Mouse (Mus musculus): Measurements from ENCODE around the gene Echdc2.

The Echdc2 gene

DNA sequence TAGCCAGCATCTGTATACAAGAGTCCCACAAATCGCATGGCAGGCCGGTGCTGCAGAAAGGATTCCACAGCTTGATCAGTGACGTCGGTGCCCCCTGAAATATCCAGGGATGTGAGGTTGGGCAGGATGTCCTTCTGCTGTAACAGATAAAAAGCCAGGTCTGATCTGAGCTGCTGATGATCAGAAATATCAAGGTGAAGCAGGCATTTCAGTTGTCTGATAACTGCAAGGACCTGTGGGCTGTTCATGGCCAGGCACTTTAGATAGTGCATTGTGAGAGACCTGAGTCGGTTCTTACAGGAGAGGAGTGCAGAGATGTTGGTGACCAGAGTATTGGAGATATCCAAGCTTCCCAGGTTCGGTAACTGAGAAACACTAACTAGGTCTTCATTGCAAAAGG lies 39.4 kb downstream of the Echdc2 start:
- no peak for DNase-seq

DNA sequence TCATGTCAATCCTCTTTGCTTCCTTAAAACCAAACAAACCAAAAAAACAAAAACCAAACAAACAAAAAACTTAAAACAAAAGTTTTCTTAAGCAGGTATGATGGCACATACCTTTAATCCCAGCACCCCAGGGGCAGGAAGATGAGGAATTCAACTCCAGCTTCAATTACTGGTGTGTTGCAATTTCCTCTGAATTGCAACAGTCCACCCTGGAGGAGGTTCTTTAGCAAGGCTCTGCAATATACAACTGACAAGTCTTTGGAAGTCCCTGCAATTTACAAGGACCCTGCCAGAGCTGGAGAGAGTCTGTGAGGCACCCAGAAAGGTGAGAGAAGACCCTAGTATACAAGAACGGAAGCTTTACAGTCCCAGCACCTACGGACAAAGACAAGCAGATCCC lies 47.8 kb downstream of the Echdc2 start:
- no peak for DNase-seq

DNA sequence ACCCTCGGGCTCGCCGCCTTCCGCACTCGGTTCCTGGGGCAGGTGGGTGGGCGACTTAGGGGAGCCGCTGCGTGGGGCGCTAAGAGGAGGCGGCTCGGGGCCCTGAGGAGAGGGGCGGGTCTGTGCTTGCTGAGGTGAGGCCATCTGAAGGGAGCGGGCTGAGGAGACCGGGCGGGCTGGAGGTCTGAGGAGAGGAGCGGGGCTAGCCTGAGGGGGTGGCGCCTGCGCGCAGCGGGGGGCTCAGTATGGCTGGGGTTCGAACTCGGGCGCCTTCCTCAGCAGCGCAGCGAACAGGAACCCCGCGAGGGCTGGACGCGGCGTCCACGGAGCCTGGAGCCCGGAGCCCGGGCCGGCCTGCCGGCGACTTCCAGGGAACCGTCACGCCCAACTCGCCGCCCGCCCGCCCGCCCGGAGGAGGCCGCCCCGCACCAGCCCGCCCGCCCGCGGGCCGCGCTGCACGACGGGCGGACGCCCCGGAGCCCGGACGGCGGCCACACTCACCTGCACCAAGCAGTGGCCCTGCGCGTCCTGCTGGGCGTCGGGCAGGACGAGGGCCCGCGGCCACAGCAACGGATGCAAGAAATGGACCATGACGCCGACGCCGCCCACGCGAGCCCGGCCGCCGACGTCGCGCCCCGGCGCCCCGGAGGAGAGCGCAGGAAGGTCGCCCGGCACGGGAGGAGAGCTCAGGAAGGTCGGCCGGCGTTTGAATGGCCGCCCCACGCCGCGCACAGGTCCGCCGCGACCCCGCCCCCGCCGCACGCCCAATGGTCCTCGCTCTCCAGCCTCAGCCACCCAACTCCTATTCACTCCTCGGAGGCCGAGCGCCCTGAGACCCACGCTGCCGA lies 52.3 kb downstream of the Echdc2 start, which contains the start of gene Zyg11a:
TSS of gene Zyg11a (minus strand) at position 717 of the 848 bp plus-strand sequence.
- DNase-seq: no peak

DNA sequence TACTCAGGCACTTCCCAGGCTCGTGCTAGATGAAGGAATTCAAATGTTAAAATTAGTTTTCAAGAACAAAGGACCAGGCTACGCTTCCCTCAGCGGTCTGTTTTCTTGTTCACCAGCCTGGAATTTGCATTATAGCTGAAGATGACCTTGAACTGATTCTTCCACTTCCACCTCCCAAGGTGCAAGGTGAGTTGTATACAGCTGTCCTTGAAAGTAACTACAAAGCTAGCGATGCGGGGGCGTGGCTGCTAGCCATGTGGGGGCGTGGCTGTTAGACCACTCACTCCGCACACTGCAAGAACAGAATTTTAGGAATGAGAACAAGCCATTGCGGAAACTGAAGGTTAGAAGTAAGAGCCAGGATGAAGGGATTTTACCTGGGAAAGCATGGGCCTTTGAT lies 53.8 kb downstream of the Echdc2 start:
- DNase-seq: no peak

DNA sequence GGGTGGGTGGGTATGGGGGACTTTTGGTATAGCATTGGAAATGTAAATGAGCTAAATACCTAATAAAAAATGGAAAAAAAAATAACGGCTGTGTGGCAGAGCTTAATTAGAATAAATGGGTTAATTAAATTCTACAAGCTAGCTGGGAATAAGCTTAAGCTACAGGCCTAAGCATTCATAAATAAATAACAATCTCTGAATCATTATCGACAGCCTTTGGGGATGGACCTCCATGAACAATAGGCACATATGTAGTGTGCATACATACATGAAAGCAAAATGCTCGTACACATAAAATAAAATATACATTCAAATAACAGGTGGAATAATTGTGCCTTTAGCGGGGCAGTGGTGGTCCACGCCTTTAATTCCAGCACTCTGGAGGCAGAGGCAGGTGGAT lies 57.3 kb downstream of the Echdc2 start:
- no peak for DNase-seq

DNA sequence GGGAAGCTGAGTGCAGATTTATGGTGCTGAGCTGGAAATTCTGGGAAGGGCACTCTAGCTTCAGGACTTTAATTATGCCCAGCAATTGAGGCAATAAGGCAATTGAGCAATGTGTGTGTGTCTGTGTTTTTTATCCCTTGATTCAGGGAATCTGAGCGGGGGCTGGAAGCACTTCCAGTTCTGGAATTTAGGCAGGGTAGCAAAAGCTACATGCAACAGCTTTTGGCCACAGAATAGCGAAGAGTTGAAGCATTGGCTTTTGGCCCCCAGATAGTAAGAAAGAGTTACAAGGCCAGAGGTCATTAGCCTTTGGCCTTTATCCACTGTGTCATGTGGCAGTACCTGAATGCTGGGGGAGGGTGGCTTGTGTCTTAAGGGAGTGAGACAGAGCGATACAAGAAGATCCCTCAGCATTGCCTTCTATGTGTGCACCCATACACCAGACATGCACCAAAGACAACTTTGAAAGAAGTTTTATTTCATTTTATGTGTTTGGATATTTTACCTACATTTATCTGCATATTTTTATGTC lies 60.2 kb downstream of the Echdc2 start:
- DNase-seq: no peak

Data from cerebellum, adult 8-10 months (tissue).